Mouse (Mus musculus) embryonic facial prominence, embryonic 13.5 days (tissue): ENCODE measurements around the gene Atf6. TPM values are rescaled to one million over a fixed set of nuclear protein-coding genes. Genes with fewer than 3 reads are reported as not detected.

Experiments
- polyA plus RNA-seq: library from polyadenylated mRNA; unstranded; fragments of >200 nt; fragmentation: Nextera tagmentation; extraction: Ambion mirVana; gene quantifications from 2 replicates; pipeline ENCODE4 v1.2.1, GENCODE M21; 2015

Gene Atf6
- polyA plus RNA-seq, 1 experiment from 2014 or later = 7.3 TPM

Other genes with a start within 250 kb of the Atf6 start
- gene Olfml2b, start 223.2 kb downstream of the Atf6 start, polyA plus RNA-seq = 12.2 and 13.0 TPM in 2 replicates
- 0.42 and 0.83 TPM in 2 replicates for gene Gm26620, start 17.3 kb upstream of the Atf6 start, polyA plus RNA-seq
- gene Dusp12, start 17.8 kb upstream of the Atf6 start, polyA plus RNA-seq = 52.3 and 54.4 TPM in 2 replicates
- not detected in 2 replicates for gene Fcrlb, start 45.2 kb upstream of the Atf6 start, polyA plus RNA-seq
- gene Fcrla, start 59.8 kb upstream of the Atf6 start, polyA plus RNA-seq = not detected in 2 replicates
- gene Fcgr2b, start 108.8 kb upstream of the Atf6 start, polyA plus RNA-seq = 0.80 and 1.0 TPM in 2 replicates
- gene Fcgr4, start 151.1 kb upstream of the Atf6 start, polyA plus RNA-seq = 0.41 and 0.55 TPM in 2 replicates
- gene Fcgr3, start 197.2 kb upstream of the Atf6 start, polyA plus RNA-seq = 9.4 and 10.1 TPM in 2 replicates
- 1.3 and 2.1 TPM in 2 replicates for gene Cfap126, start 246.1 kb upstream of the Atf6 start, polyA plus RNA-seq